Mouse (Mus musculus): ENCODE results near the gene Tmem253. TPM values are rescaled to one million over a fixed set of nuclear protein-coding genes. Genes with fewer than 3 reads are reported as not detected.
"Not testable (repeated sequence)": the region's sequence is repeated elsewhere in the genome, so short reads cannot be mapped to it uniquely, and the experiment has no call there.

Gene Tmem253
- polyA plus RNA-seq, 1 experiment from 2014 or later, result 0.47 TPM

DNA sequence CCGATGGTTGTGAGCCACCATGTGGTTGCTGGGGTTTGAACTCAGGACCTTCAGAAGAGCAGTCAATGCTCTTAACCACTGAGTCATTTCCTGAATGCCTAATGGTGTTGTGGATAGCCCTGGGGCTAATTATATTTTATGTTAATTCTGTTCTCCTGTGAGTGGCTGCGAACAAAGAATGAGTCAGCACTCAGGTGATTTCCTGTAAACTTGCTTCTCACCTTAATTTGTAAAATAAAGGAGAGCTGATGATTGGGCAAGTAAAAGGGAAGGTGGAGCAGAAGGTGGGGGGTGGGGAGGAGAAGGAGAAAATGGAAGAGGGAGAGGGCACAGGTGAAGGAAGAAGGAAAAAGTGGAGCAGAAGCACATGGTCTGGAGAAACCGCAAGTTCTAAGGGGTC is 37.3 kb downstream of the Tmem253 start:
- not testable (repeated sequence) for H3K27me3 ChIP-seq (ENCODE audit: control insufficient read depth, insufficient read depth, low read length); H3K9me3 ChIP-seq (ENCODE audit: control insufficient read depth, low read length); H3K9ac ChIP-seq (replicated peaks; ENCODE audit: low read depth, low read length); H3K4me1 ChIP-seq (ENCODE audit: control insufficient read depth, insufficient read depth, low read length); H3K4me2 ChIP-seq (ENCODE audit: low read depth, low read length); H3K36me3 ChIP-seq (ENCODE audit: control insufficient read depth, insufficient read depth, low read length); ATAC-seq (ENCODE audit: low read depth); H3K4me3 ChIP-seq (ENCODE audit: low read depth, low read length); H3K27ac ChIP-seq (ENCODE audit: low read depth, low read length)
- WGBS, result 92% methylated on average over 3 of the region's 3 CpGs

GRCm38 (mm10) chr14:52059982-52060381 is 44.5 kb downstream of the Tmem253 start:
- Histone ChIP-seq H3K4me3 (ENCODE audit: low read depth, low read length) (no peak overlapping the region), H3K4me2 (ENCODE audit: low read depth, low read length) (no peak overlapping the region), H3K4me1 (ENCODE audit: control insufficient read depth, insufficient read depth, low read length) (no peaks in the 10 kb centered on the region), H3K27me3 (ENCODE audit: control insufficient read depth, insufficient read depth, low read length) (no peaks in the 10 kb centered on the region), H3K36me3 (ENCODE audit: control insufficient read depth, insufficient read depth, low read length) (no peaks in the 10 kb centered on the region), H3K9ac (replicated peaks; ENCODE audit: low read depth, low read length) (no peak overlapping the region), H3K27ac (ENCODE audit: low read depth, low read length) (no peak overlapping the region), H3K9me3 (ENCODE audit: control insufficient read depth, low read length) (no peaks in the 10 kb centered on the region)
- no peak for ATAC-seq (ENCODE audit: low read depth)
- WGBS, result 73% methylated on average over 4 of the region's 4 CpGs

GRCm38 (mm10) chr14:52060800-52061199 is 45.3 kb downstream of the Tmem253 start:
- no peak overlapping the region for H3K4me3 ChIP-seq (ENCODE audit: low read depth, low read length)
- no peaks in the 10 kb centered on the region for H3K9me3 ChIP-seq (ENCODE audit: control insufficient read depth, low read length)
- ATAC-seq (ENCODE audit: low read depth), result no peak
- no peaks in the 10 kb centered on the region for H3K4me1 ChIP-seq (ENCODE audit: control insufficient read depth, insufficient read depth, low read length)
- H3K27ac ChIP-seq (ENCODE audit: low read depth, low read length), result no peak overlapping the region
- H3K27me3 ChIP-seq (ENCODE audit: control insufficient read depth, insufficient read depth, low read length), result no peaks in the 10 kb centered on the region
- WGBS, result 92% methylated on average over 1 of the region's 1 CpGs
- H3K4me2 ChIP-seq (ENCODE audit: low read depth, low read length), result no peak overlapping the region
- no peaks in the 10 kb centered on the region for H3K36me3 ChIP-seq (ENCODE audit: control insufficient read depth, insufficient read depth, low read length)
- H3K9ac ChIP-seq (replicated peaks; ENCODE audit: low read depth, low read length), result no peak overlapping the region

DNA sequence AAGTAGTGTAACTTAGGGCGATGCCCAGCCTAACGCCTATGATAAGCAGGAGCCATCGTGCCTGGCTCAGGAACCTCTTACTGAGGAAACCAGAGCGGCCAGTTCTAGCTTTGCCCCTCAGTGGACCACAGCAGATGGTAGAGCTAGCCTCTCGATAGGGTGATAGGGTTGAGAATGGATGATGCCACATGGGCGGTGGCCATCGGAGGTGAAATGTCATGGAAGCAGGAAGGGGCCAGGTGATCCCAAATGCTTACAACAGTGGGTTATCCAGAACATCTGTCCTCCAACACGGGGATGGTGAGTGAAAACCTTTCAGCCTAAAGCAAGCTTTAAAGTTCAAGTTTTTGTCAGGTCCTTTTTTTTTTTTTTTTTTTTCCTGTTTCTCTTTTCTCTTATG is 46.3 kb downstream of the Tmem253 start:
- Histone ChIP-seq H3K4me2 (ENCODE audit: low read depth, low read length) (no peak overlapping the region), H3K27ac (ENCODE audit: low read depth, low read length) (no peak overlapping the region), H3K4me3 (ENCODE audit: low read depth, low read length) (no peak overlapping the region), H3K9ac (replicated peaks; ENCODE audit: low read depth, low read length) (no peak overlapping the region), H3K36me3 (ENCODE audit: control insufficient read depth, insufficient read depth, low read length) (no peaks in the 10 kb centered on the region), H3K27me3 (ENCODE audit: control insufficient read depth, insufficient read depth, low read length) (no peaks in the 10 kb centered on the region), H3K9me3 (ENCODE audit: control insufficient read depth, low read length) (no peaks in the 10 kb centered on the region), H3K4me1 (ENCODE audit: control insufficient read depth, insufficient read depth, low read length) (no peaks in the 10 kb centered on the region)
- ATAC-seq (ENCODE audit: low read depth), result no peak
- WGBS, result 87% methylated on average over 8 of the region's 8 CpGs

- no peak for ATAC-seq (ENCODE audit: low read depth)
- H3K27me3 ChIP-seq (ENCODE audit: control insufficient read depth, insufficient read depth, low read length), result no peaks in the 10 kb centered on the region
- peaks cover 2% of the 10 kb centered on the region; the same call in 1 of the 2 replicates for H3K36me3 ChIP-seq (ENCODE audit: control insufficient read depth, insufficient read depth, low read length)
- H3K4me3 ChIP-seq (ENCODE audit: low read depth, low read length), result no peak overlapping the region
- H3K9me3 ChIP-seq (ENCODE audit: control insufficient read depth, low read length), result no peaks in the 10 kb centered on the region
- WGBS, result 64% methylated on average over 4 of the region's 4 CpGs
- no peak overlapping the region for H3K4me2 ChIP-seq (ENCODE audit: low read depth, low read length)
- no peaks in the 10 kb centered on the region for H3K4me1 ChIP-seq (ENCODE audit: control insufficient read depth, insufficient read depth, low read length)
- H3K27ac ChIP-seq (ENCODE audit: low read depth, low read length), result no peak overlapping the region
- H3K9ac ChIP-seq (replicated peaks; ENCODE audit: low read depth, low read length), result no peak overlapping the region
These were observed 50.7 kb downstream of the Tmem253 start for GRCm38 (mm10) chr14:52066135-52066534.

Other genes starting within 250 kb of the Tmem253 start
- gene Ang4, start 242.1 kb upstream of the Tmem253 start, polyA plus RNA-seq (2014; fragmentation: Nextera tagmentation; extraction: Ambion mirVana), result not detected in 2 replicates
- not detected in 2 replicates for gene AY358078, start 215.6 kb upstream of the Tmem253 start, polyA plus RNA-seq (2014; fragmentation: Nextera tagmentation; extraction: Ambion mirVana)
- gene Ear6, start 162.0 kb upstream of the Tmem253 start, polyA plus RNA-seq (2014; fragmentation: Nextera tagmentation; extraction: Ambion mirVana), result not detected in 2 replicates
- gene Mettl17, start 130.8 kb upstream of the Tmem253 start, polyA plus RNA-seq (2014; fragmentation: Nextera tagmentation; extraction: Ambion mirVana), result 69.8 and 99.4 TPM in 2 replicates
- 1.6 and 1.9 TPM in 2 replicates for gene Slc39a2, start 122.8 kb upstream of the Tmem253 start, polyA plus RNA-seq (2014; fragmentation: Nextera tagmentation; extraction: Ambion mirVana)
- 168 and 194 TPM in 2 replicates for gene Ndrg2, start 101.5 kb upstream of the Tmem253 start, polyA plus RNA-seq (2014; fragmentation: Nextera tagmentation; extraction: Ambion mirVana)
- not detected in 2 replicates for gene Tppp2, start 97.2 kb upstream of the Tmem253 start, polyA plus RNA-seq (2014; fragmentation: Nextera tagmentation; extraction: Ambion mirVana)
- not detected in 2 replicates for gene Rnase13, start 92.9 kb upstream of the Tmem253 start, polyA plus RNA-seq (2014; fragmentation: Nextera tagmentation; extraction: Ambion mirVana)
- 66.5 and 73.8 TPM in 2 replicates for gene Arhgef40, start 30.9 kb upstream of the Tmem253 start, polyA plus RNA-seq (2014; fragmentation: Nextera tagmentation; extraction: Ambion mirVana)
- gene Zfp219, start 5.1 kb downstream of the Tmem253 start, polyA plus RNA-seq (2014; fragmentation: Nextera tagmentation; extraction: Ambion mirVana), result 24.1 and 27.4 TPM in 2 replicates
- gene Olfr221, start 26.8 kb downstream of the Tmem253 start, polyA plus RNA-seq (2014; fragmentation: Nextera tagmentation; extraction: Ambion mirVana), result not detected in 2 replicates
- 432 and 490 TPM in 2 replicates for gene Hnrnpc, start 88.4 kb downstream of the Tmem253 start, polyA plus RNA-seq (2014; fragmentation: Nextera tagmentation; extraction: Ambion mirVana)
- gene Rpgrip1, start 95.0 kb downstream of the Tmem253 start, polyA plus RNA-seq (2014; fragmentation: Nextera tagmentation; extraction: Ambion mirVana), result 42.0 and 47.5 TPM in 2 replicates
- 43.6 and 61.4 TPM in 2 replicates for gene Supt16, start 181.8 kb downstream of the Tmem253 start, polyA plus RNA-seq (2014; fragmentation: Nextera tagmentation; extraction: Ambion mirVana)
- 49.6 and 59.6 TPM in 2 replicates for gene Chd8, start 242.1 kb downstream of the Tmem253 start, polyA plus RNA-seq (2014; fragmentation: Nextera tagmentation; extraction: Ambion mirVana)